Mouse (Mus musculus) cerebellum, adult 2 months (tissue): Measurements from ENCODE around the gene Prm3.

ENCODE experiments used
- CTCF ChIP-seq: fragments of 200-500 bp; IDR thresholded peaks from 2 replicates; pipeline ENCODE4 v1.5.1; 2011; ENCODE audit warnings: low read depth, mild to moderate bottlenecking, control low read depth, low read length, moderate library complexity, borderline replicate concordance; ENCODE audit not compliant: insufficient read depth
- POLR2A ChIP-seq: fragments of 200-500 bp; IDR thresholded peaks from 2 replicates; pipeline ENCODE4 v1.6.1; 2011; ENCODE audit warnings: low read length, control low read depth, borderline replicate concordance; ENCODE audit not compliant: insufficient read depth

GRCm38 (mm10) chr16:10770531-10771325, 20.0 kb downstream of the Prm3 start:
- TF ChIP-seq CTCF: no peak
- no peak for TF ChIP-seq POLR2A
